Mouse (Mus musculus) myocyte (in vitro differentiated cells): ENCODE results near the gene Gnaz.

ENCODE experiments used
- CEBPB ChIP-seq: IDR thresholded peaks from 2 replicates; pipeline ENCODE4 v1.6.1; 2011; ENCODE audit warnings: mild to moderate bottlenecking, moderate library complexity; ENCODE audit not compliant: poor library complexity, insufficient read depth, severe bottlenecking
- E2F4 ChIP-seq: IDR thresholded peaks from one replicate; pipeline ENCODE4 v1.6.1; 2011; ENCODE audit warnings: mild to moderate bottlenecking, control low read depth, moderate library complexity; ENCODE audit not compliant: insufficient read depth
- MAX ChIP-seq: IDR thresholded peaks from one replicate; pipeline ENCODE4 v1.6.1; 2011; ENCODE audit warnings: low read depth, mild to moderate bottlenecking, control low read depth
- MYOD1 ChIP-seq, 3 experiments: IDR thresholded peaks; one replicate each; pipeline ENCODE4 v1.6.1; 2011; ENCODE audit warnings: control low read depth in 2 of 3, low read depth in 2 of 3, mild to moderate bottlenecking in 2 of 3, moderate library complexity in 1 of 3; ENCODE audit not compliant: insufficient read length in 2 of 3, control insufficient read depth in 1 of 3
- MYOG ChIP-seq, 3 experiments: IDR thresholded peaks; one replicate each; pipeline ENCODE4 v1.6.1; 2011; ENCODE audit warnings: control low read depth in 2 of 3, low read depth in 2 of 3, mild to moderate bottlenecking in 2 of 3; ENCODE audit not compliant: insufficient read length in 2 of 3, control insufficient read depth in 1 of 3, insufficient read depth in 1 of 3
- POLR2A ChIP-seq: IDR thresholded peaks from one replicate; pipeline ENCODE4 v1.6.1; 2011; ENCODE audit warnings: low read depth, mild to moderate bottlenecking, control low read depth, moderate library complexity; ENCODE audit not compliant: insufficient read length
- REST ChIP-seq: IDR thresholded peaks from one replicate; pipeline ENCODE4 v1.6.1; 2011; ENCODE audit warnings: mild to moderate bottlenecking, control low read depth, moderate library complexity; ENCODE audit not compliant: insufficient read depth, insufficient read length
- SRF ChIP-seq: IDR thresholded peaks from one replicate; pipeline ENCODE4 v1.6.1; 2011; ENCODE audit warnings: low read depth; ENCODE audit not compliant: control insufficient read depth, insufficient read length
- USF1 ChIP-seq: IDR thresholded peaks from one replicate; pipeline ENCODE4 v1.6.1; 2011; ENCODE audit warnings: low read depth, mild to moderate bottlenecking, control low read depth, moderate library complexity

DNA sequence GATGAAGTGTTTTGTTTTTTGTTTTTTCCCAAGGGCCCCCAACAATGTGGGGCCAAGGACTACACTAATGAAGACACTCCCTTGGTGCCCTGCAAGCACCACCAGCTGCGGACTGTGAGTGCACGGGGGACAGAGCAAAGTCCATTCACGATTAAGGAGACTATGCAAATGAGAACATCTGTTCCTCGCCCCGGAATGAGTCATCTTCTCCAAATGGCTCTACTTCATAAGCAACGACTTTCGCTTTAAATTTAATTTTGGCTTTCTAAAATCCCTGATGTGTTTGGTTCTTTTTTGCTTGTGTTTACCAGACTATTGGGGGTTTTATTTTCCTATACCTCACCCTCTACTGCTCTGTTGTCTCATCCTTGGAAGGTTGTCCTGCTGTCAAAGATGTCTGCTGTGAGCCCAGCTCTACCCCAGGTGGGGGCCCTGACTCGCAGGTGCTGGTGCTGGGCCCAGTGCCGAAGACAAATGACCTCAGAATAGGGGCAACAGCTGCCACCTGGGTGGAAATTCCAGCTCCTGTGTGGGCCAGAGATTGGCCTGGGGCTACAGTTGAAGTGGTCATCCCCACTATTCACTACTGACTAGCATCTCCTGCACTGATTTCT lies 14.0 kb upstream of the Gnaz start:
- TF ChIP-seq SRF (no peak), USF1 (no peak), MYOG (IDR thresholded peaks at IDR 0.05; ENCODE audit: control insufficient read depth in 1 of 3, insufficient read depth in 1 of 3, insufficient read length in 2 of 3, low read depth in 2 of 3) (peak in 1 of 3 experiments; percentile 6), REST (no peak), POLR2A (no peak), MYOD1 (IDR thresholded peaks at IDR 0.05; ENCODE audit: control insufficient read depth in 1 of 3, insufficient read length in 2 of 3, low read depth in 2 of 3) (peak in 2 of 3 experiments; percentile 12 to 13), E2F4 (no peak), MAX (no peak), CEBPB (no peak)
